Mouse (Mus musculus) megakaryocyte, embryonic 14.5 days (primary cell): ENCODE results near the gene Traf6. TPM values are rescaled to one million over a fixed set of nuclear protein-coding genes. Genes with fewer than 3 reads are reported as not detected.

Experiments used
- H3K27me3 ChIP-seq: replicated peaks from 2 replicates; pipeline ENCODE3; 2012; ENCODE audit warnings: inconsistent platforms
- H3K36me3 ChIP-seq: replicated peaks from 2 replicates; pipeline ENCODE3; 2012; ENCODE audit warnings: low read length, inconsistent platforms, mixed read lengths
- H3K4me1 ChIP-seq: 2 replicates; pipeline ENCODE4 v1.6.1; 2012; ENCODE audit warnings: inconsistent platforms
- H3K4me3 ChIP-seq: replicated peaks from 2 replicates; pipeline ENCODE3; 2012; ENCODE audit warnings: moderate library complexity, mild to moderate bottlenecking, inconsistent platforms
- H3K9me3 ChIP-seq: 2 replicates; pipeline ENCODE4 v1.6.1; 2012; ENCODE audit warnings: inconsistent platforms
- FLI1 ChIP-seq: IDR thresholded peaks from 2 replicates; pipeline ENCODE4 v1.6.1; 2012; ENCODE audit warnings: low read length, inconsistent platforms, mixed read lengths
- GATA1 ChIP-seq: IDR thresholded peaks from 3 replicates; pipeline ENCODE4 v1.6.1; 2012; ENCODE audit warnings: mixed read lengths, low read length, inconsistent platforms, borderline replicate concordance
- polyA plus RNA-seq: library from polyadenylated mRNA; stranded (reverse); fragments of >175 nt; gene quantifications from 2 replicates; pipeline ENCODE4 v1.2.3, GENCODE M21; 2012; ENCODE audit warnings: low replicate concordance; ENCODE audit not compliant: insufficient read depth

The Traf6 gene
- polyA plus RNA-seq, 1 experiment = 0.78 TPM

DNA sequence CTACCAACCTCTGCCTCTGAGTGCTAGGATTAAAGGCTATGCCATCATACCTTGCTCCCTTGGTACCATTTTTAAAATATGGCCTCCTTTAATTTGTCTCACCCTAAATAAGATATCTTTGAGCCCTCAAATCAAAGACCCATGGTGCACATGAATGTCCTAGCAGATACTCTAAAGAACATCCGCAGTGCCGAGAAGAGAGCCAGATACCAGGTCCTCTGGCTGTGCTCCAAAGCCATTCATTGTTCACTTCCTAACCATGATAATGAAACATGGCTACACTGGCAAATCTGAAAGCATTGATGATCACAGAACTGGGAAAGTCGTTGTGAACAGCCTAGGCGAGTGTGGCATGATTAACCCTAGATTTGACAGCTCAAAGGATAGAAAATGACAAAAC is 14.8 kb downstream of the Traf6 start:
- TF ChIP-seq FLI1 (no peak), GATA1 (no peak)
- Histone ChIP-seq H3K4me1 (peaks cover 19% of the 10 kb centered on the region), H3K27me3 (no peaks in the 10 kb centered on the region), H3K9me3 (no peaks in the 10 kb centered on the region), H3K36me3 (peaks cover 90% of the 10 kb centered on the region), H3K4me3 (no peak overlapping the region)

DNA sequence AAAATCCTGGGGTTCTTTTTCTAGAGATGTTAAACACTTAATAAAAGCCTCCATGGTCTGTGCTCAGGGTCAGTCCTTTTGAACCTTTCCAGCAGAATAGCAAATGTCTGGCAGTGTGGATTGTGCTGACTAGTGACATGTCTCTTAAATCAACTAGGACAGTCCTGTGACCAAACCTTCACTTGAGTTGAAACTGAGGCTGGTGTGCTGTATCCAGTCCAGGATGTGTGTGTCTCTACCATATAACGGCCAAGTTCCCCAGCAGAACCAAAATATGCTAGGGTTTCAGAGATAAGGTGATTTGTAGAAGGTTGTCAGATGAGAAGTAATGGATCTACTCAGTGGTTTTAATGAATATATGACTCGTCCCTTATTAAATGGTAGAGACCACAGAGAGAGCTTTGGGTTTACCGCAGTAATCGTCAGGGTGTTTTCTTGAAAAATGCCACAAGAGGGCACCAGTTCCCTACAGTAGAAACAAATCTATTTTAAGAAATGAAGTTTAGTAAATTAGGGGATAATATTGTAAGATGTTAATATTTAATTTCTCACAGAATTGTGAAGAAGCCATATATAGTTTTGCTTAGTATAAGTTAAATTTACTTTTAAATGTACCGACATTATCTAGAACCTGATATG is 15.5 kb downstream of the Traf6 start:
- no peak overlapping the region for H3K4me3 ChIP-seq
- no peak for TF ChIP-seq FLI1
- no peak for TF ChIP-seq GATA1
- no peaks in the 10 kb centered on the region for H3K27me3 ChIP-seq
- no peaks in the 10 kb centered on the region for H3K9me3 ChIP-seq
- H3K36me3 ChIP-seq = peaks cover 90% of the 10 kb centered on the region
- H3K4me1 ChIP-seq = peaks cover 26% of the 10 kb centered on the region

DNA sequence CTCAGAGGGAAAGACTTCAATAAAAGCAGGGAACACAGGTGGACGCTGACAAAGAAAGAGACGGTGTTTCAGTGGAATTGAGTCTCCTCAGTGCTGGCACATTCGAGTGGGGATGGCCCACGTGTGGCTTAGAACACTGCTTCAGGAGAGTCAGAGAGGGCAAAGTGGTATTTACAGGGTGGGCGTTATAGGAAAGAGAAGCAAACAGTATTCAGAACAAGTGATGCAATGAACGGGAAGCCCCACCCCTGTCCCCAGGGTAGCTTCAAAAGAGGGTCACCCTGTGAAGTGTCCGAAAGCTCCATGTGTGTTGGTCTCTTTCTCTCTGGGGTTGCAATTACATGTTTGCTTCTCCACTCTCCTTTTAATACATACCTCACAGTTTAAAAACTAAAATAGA is 17.4 kb downstream of the Traf6 start:
- peaks cover 39% of the 10 kb centered on the region for H3K4me1 ChIP-seq

DNA sequence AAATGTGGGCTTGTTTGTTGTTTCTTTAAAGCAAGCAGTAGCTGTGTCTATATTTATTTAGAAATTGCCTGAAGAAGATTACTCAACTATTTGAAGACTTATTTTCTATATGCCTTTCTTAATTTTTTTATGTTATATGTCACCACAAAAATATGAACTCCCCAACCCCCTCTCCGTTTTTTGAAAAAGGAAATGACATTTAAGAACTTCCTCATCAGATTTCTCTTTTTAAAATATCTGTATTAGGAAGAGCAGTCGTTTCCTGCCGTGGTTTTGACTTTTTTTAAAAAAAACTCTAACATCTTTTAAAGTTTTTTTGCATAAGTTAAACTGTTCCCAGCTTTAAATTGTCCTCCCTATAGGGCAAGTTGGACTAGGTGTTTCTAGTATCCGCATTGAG is 21.1 kb downstream of the Traf6 start:
- TF ChIP-seq FLI1 = no peak
- no peak for TF ChIP-seq GATA1
- H3K9me3 ChIP-seq = no peaks in the 10 kb centered on the region
- H3K4me1 ChIP-seq = peaks cover 45% of the 10 kb centered on the region
- no peak overlapping the region for H3K4me3 ChIP-seq
- H3K27me3 ChIP-seq = no peaks in the 10 kb centered on the region
- peaks cover 55% of the 10 kb centered on the region for H3K36me3 ChIP-seq

More for the DNA sequence above, 17.4 kb downstream of the Traf6 start:
- TF ChIP-seq GATA1 (no peak), FLI1 (no peak)
- H3K27me3 ChIP-seq = no peaks in the 10 kb centered on the region
- H3K9me3 ChIP-seq = no peaks in the 10 kb centered on the region
- H3K4me3 ChIP-seq = no peak overlapping the region
- H3K36me3 ChIP-seq = peaks cover 83% of the 10 kb centered on the region

DNA sequence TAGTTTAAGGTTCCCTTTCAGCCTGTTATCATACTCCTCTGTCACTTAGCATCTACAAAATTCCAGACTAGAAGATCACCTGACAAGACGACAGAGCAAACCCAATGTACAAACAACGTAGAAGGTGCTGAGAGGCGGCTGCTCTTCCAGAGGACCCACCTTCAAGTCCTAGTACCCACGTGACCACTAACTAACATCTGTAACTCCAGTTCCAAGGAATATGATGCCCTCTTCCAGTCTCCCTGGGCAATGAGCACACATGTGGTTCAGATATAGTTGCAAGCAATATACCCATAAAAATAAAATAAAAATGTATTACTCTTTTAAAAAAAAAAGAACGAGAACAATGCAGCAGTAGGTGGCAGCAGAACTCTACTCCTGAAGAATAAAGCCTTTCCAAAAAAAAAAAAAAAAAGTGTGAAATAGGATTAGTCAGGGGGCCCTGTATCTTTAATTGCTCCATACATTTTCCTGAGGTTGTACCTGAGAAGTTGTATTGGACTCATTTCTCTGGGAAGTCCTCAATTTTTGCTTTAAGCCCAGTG is 27.8 kb downstream of the Traf6 start:
- Histone ChIP-seq H3K27me3 (peaks cover 5% of the 10 kb centered on the region), H3K4me3 (no peak overlapping the region), H3K4me1 (peaks cover 15% of the 10 kb centered on the region), H3K9me3 (no peaks in the 10 kb centered on the region), H3K36me3 (peaks cover 1% of the 10 kb centered on the region)
- no peak for TF ChIP-seq FLI1
- no peak for TF ChIP-seq GATA1

DNA sequence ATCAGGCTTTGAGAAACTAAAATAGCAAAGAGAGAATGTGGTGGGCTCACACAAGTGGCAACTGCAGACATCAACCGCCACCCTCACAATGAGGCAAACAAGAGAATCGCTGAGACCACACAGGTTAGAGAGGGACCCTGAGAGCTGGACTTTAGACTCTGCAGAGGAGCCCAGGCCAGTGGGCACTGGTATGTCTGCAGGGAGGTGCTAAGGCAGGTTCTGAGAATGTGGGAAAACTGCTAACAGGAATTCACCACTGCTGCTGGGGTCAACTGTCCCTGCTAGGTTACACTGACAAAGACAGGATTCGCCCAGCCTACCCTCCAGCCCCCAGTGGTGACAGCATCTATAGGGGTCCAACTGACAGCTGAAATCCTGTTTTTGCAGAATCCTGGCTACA is 33.4 kb downstream of the Traf6 start:
- Histone ChIP-seq H3K36me3 (peaks cover 27% of the 10 kb centered on the region), H3K27me3 (peaks cover 3% of the 10 kb centered on the region), H3K4me1 (peaks cover 16% of the 10 kb centered on the region; the same call in 1 of the 2 replicates), H3K9me3 (no peaks in the 10 kb centered on the region), H3K4me3 (no peak overlapping the region)
- no peak for TF ChIP-seq FLI1
- TF ChIP-seq GATA1 = no peak

DNA sequence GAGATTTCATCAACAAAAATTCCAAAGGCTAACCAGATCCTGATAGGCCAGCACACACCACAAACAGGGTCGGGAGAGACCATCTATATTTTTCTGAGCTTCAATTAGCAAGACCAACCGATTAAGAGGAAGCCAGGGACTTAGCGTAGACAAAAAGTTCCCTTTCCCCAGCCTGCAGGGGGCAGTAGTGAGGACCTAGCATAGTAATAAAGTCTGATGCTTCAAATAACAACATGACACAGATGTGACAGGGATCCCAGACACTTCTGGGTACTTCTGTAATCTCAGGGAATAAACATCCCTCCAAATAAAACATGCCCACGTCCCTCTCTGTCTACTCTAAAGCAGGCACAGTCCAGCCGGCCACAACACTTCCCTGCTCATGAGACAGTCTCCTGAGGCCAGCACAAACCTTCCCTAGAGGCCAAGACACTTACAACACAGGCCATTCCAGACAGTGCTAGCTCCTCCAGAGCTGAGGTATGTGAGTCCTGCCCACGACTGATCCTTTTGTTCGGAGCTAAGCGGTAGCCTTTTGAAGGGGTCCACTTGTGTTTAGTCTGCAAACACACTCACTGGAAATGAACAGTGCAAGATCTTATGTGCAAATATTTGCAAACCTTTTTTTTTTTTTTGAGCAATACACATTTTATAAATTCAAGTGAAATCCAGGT is 37.6 kb downstream of the Traf6 start:
- no peaks in the 10 kb centered on the region for H3K9me3 ChIP-seq
- no peak for TF ChIP-seq FLI1
- no peak for TF ChIP-seq GATA1
- H3K36me3 ChIP-seq = peaks cover 69% of the 10 kb centered on the region
- H3K4me3 ChIP-seq = no peak overlapping the region
- no peaks in the 10 kb centered on the region for H3K27me3 ChIP-seq
- peaks cover 20% of the 10 kb centered on the region; the same call in 1 of the 2 replicates for H3K4me1 ChIP-seq

DNA sequence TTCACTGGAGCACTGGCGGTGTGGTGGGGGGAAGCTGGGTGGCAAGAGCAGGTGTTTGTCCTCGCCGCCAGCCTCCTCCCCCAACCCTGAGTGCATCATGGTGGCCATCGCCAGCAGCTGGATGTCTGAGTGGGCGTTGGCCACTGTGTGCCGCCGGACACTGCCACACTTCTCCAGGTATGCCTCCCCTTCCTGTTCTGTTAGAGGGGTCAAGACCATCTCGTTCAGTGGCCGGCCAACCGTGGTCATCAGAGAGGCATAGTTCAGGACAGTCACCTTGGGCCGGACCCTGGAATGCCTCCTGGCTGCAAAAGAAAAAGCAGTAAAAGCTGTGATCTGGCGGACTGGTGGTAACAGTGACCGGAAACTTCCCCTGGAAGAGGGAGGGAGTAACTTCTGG is 38.9 kb downstream of the Traf6 start:
- H3K36me3 ChIP-seq = peaks cover 82% of the 10 kb centered on the region
- TF ChIP-seq FLI1 (no peak), GATA1 (no peak)
- H3K9me3 ChIP-seq = no peaks in the 10 kb centered on the region
- peaks cover 17% of the 10 kb centered on the region for H3K4me1 ChIP-seq
- no peak overlapping the region for H3K4me3 ChIP-seq
- H3K27me3 ChIP-seq = no peaks in the 10 kb centered on the region

DNA sequence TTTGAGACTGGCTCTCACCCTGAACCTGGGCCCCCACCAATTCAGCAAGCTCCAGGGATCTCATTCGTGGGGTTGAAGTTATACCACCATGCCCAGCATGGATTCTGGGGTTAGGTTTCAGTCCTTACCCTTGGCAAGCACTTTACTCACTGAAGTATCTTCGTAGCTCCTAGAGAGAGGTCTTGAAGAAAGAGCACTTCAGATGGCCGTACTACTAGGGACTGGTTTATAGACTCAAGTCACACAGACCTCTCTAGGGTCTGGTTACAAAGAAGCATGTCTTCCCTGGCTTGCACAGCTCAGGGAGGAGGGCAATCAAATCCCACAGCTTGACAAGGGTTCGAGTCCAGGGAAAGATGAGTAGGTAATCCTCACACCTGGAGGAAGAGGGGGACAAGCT is 43.6 kb downstream of the Traf6 start:
- peaks cover 22% of the 10 kb centered on the region for H3K4me1 ChIP-seq

More for the DNA sequence above, 43.6 kb downstream of the Traf6 start:
- TF ChIP-seq GATA1 = no peak
- TF ChIP-seq FLI1 = no peak
- no peak overlapping the region for H3K4me3 ChIP-seq
- no peaks in the 10 kb centered on the region for H3K9me3 ChIP-seq
- H3K36me3 ChIP-seq = peaks cover 99% of the 10 kb centered on the region
- H3K27me3 ChIP-seq = no peaks in the 10 kb centered on the region
